Mouse (Mus musculus): ENCODE data around the gene Cdt1.
A peak's percentile ranks its signal among the peaks of the same experiment; 100 is the strongest.

DNA sequence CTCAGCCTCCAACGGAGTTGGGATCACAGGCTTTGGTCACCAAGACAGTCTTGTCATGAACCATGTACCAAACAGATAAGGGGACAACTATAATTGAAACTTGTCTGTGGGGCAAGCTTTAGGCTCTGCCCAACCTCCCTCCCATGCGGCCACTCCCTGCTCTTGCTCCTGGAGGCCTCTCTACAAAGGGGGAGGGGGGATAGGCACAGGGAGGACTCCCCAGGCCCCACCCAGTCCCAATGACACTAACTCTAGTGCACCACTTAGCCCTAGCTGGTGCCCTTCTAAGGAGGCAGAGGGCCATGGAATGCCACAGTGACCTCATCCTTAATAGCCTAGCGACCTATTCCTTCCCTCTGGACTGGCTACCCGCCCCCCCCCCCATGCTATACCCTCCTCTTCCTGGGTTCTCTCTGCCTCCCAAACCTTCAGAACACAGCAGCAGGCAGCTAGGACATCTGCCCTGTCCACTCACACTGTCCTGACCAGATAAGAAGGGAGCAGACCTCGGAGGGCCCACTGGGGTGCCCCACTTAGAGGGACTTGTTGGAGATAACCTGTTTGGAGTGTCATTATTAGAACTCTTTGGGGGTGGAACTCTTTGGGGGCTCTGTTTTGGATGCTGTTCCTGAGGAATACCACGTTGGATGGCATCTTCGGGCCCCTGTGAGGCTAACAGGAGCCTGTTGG lies 21.6 kb upstream of the Cdt1 start:
- no peak for TF ChIP-seq GATA1 (IDR thresholded peaks at IDR 0.05; ENCODE audit: low read length)
- TF ChIP-seq TAL1 (IDR thresholded peaks at IDR 0.05; ENCODE audit: low read length) = peak; percentile 8; the same call in 1 of the 3 replicates

Data from erythroblast, embryonic 14.5 days (primary cell).